Mouse (Mus musculus): ENCODE measurements at regions not wholly inside any gene's neighbourhood (a gene's known extent, or its start where the extent isn't known, plus 50 kb on each side); places are given as distances from the start of the nearest gene placed in this dataset.
"Not testable (repeated sequence)": the region's sequence is repeated elsewhere in the genome, so short reads cannot be mapped to it uniquely, and the experiment has no call there.

DNA sequence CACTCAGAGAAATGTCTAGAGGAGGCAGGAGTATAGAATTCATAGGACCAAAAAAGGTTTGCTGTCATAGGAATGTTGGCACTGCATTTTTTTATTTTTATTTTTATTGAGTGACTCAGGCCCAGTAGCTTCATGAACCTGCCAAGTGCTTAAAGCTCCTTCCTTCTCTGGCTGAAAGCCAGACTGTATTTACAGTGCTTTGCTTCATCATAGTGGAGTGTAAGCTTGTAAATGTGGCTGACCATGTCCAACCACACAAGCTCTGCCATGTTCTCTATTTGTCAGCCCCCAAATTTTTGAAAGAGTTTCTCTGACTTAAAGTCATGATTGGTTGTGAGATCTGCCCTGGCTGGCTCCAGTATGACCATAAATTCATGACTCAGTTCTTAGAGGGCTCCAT is 221.0 kb downstream of the Kif20b start:
- Histone ChIP-seq H3K36me3 (ENCODE audit: control insufficient read depth, insufficient read depth, low read length) (no peaks in the 10 kb centered on the region), H3K9me3 (ENCODE audit: control insufficient read depth, low read length) (no peaks in the 10 kb centered on the region), H3K27me3 (ENCODE audit: control insufficient read depth, insufficient read depth, low read length) (no peaks in the 10 kb centered on the region), H3K4me3 (ENCODE audit: low read depth, low read length) (no peak overlapping the region), H3K4me2 (replicated peaks; ENCODE audit: low read depth, low read length) (no peak overlapping the region), H3K4me1 (replicated peaks; ENCODE audit: control insufficient read depth, insufficient read depth, low read length) (no peaks in the 10 kb centered on the region), H3K9ac (ENCODE audit: low read depth, low read length) (no peak overlapping the region), H3K27ac (ENCODE audit: low read depth, low read length) (no peak overlapping the region)
- DNase-seq (ENCODE audit: low spot score), result no peak
- ATAC-seq (ENCODE audit: low FRiP score), result no peak

DNA sequence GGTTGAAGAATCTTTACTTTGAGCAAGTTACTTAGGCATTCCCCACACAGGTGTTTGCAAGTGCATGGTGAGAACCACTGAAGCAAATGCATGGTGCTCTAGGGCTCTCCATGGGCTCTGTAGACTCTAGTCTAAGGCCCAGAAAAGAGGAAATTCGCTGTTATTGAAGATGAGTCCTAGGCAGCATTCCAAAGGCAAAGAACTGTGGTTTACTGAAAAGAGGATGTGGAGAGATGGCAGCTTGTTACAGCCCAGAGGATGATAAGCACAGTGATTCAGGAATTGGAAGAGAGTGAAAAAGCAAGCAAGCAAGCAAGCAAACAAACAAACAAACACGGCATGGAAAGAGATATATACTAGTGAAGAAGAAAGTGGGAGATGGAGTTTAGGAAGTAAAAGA is 221.6 kb downstream of the Kif20b start:
- no peak for DNase-seq (ENCODE audit: low spot score)
- no peak overlapping the region for H3K9ac ChIP-seq (ENCODE audit: low read depth, low read length)
- no peaks in the 10 kb centered on the region for H3K4me1 ChIP-seq (replicated peaks; ENCODE audit: control insufficient read depth, insufficient read depth, low read length)
- H3K27ac ChIP-seq (ENCODE audit: low read depth, low read length), result no peak overlapping the region
- ATAC-seq (ENCODE audit: low FRiP score), result no peak
- no peak overlapping the region for H3K4me2 ChIP-seq (replicated peaks; ENCODE audit: low read depth, low read length)
- WGBS, result 83% methylated on average over 2 of the region's 2 CpGs
- H3K9me3 ChIP-seq (ENCODE audit: control insufficient read depth, low read length), result no peaks in the 10 kb centered on the region
- no peak overlapping the region for H3K4me3 ChIP-seq (ENCODE audit: low read depth, low read length)
- H3K36me3 ChIP-seq (ENCODE audit: control insufficient read depth, insufficient read depth, low read length), result no peaks in the 10 kb centered on the region
- H3K27me3 ChIP-seq (ENCODE audit: control insufficient read depth, insufficient read depth, low read length), result no peaks in the 10 kb centered on the region

DNA sequence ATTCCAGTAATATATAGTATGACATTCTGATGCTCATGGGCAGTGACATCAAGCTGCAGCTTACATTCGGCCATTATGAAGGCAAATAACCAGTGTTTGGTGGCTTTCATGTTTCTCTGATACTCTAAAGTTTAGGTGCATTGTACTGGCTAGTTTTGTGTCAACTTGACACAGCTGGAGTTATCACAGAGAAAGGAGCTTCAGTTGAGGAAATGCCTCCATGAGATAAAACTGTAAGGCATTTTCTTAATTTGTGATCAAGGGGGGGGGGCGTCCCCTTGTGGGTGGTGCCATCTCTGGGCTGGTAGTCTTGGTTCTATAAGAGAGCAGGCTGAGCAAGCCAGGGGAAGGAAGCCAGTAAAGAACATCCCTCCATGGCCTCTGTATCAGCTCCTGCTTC is 227.3 kb downstream of the Kif20b start:
- not testable (repeated sequence) for H3K9me3 ChIP-seq (ENCODE audit: control insufficient read depth, low read length); H3K27ac ChIP-seq (ENCODE audit: low read depth, low read length); H3K9ac ChIP-seq (ENCODE audit: low read depth, low read length); ATAC-seq (ENCODE audit: low FRiP score); H3K4me3 ChIP-seq (ENCODE audit: low read depth, low read length); H3K4me2 ChIP-seq (replicated peaks; ENCODE audit: low read depth, low read length); H3K36me3 ChIP-seq (ENCODE audit: control insufficient read depth, insufficient read depth, low read length); H3K4me1 ChIP-seq (replicated peaks; ENCODE audit: control insufficient read depth, insufficient read depth, low read length); DNase-seq (ENCODE audit: low spot score); H3K27me3 ChIP-seq (ENCODE audit: control insufficient read depth, insufficient read depth, low read length)
- 80% methylated on average over 2 of the region's 2 CpGs for WGBS

DNA sequence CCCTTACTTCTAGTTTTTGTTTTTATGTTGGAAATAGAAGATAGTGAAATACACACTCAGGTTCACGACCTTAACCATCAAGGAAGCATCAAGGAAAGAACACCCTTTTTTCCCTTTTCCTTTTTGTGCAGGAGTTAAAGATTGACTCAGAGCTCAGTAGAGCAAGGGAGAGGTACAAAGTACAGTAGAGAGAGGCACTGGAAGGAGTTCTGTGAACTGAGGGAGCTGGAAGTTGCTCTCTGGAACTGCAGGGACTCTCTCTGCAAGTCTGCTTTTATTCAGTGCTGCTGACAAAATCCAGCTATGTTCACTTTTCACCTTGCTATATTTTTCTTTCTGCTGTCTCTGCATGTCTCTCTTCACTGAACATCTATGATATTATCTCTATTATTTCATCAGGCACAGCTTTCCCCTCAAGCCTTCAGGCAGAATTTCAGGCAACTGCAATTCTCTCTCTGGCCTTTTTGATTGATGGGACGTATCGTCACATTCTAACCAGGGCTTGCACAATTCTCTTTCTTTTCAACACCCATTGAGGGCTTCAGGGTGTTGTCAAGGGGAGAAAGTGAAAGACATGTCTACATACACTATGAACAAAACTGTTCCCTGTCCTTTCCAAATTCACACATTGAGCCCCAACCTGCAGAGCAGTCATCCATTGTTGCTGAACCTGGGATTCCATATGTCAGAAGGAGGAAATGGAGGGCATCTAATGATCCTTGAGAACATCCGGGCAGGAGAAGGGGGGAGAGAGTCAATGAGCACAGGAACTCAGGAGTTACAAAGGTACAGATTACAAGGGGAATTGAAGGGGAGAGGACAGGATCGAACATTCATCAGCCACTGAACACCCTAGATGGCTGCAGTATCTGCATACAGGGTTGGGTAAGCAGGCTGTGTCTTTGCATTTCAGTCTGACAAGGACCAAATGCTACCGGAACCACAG is 228.9 kb downstream of the Kif20b start:
- H3K4me3 ChIP-seq (ENCODE audit: low read depth, low read length), result no peak overlapping the region
- no peak overlapping the region for H3K9ac ChIP-seq (ENCODE audit: low read depth, low read length)
- H3K27me3 ChIP-seq (ENCODE audit: control insufficient read depth, insufficient read depth, low read length), result no peaks in the 10 kb centered on the region
- no peak overlapping the region for H3K27ac ChIP-seq (ENCODE audit: low read depth, low read length)
- ATAC-seq (ENCODE audit: low FRiP score) (no peak), DNase-seq (ENCODE audit: low spot score) (no peak)
- WGBS, result 73% methylated on average over 6 of the region's 6 CpGs
- no peaks in the 10 kb centered on the region for H3K9me3 ChIP-seq (ENCODE audit: control insufficient read depth, low read length)
- H3K4me2 ChIP-seq (replicated peaks; ENCODE audit: low read depth, low read length), result no peak overlapping the region
- H3K36me3 ChIP-seq (ENCODE audit: control insufficient read depth, insufficient read depth, low read length), result no peaks in the 10 kb centered on the region
- H3K4me1 ChIP-seq (replicated peaks; ENCODE audit: control insufficient read depth, insufficient read depth, low read length), result no peaks in the 10 kb centered on the region

DNA sequence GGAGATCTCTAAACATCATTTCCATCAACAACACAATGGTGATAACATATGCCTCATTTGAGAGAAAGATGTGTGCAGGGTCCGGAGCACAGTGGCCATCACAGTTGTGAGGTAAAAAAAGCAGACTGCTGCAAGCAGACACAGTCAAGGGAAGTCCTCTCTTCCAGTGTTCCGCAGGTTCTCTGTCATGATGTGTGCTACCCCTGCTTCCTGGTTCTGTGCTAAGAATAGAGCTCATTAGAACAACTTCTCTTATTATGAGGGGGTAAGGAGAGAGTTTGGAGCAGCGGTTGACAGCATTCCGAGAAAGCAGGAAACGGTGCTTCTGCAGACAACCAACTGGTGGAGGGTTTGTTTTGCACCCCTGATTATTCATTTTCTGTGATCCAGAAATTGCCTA is 229.7 kb downstream of the Kif20b start:
- Histone ChIP-seq H3K9me3 (ENCODE audit: control insufficient read depth, low read length) (no peaks in the 10 kb centered on the region), H3K4me3 (ENCODE audit: low read depth, low read length) (no peak overlapping the region), H3K36me3 (ENCODE audit: control insufficient read depth, insufficient read depth, low read length) (no peaks in the 10 kb centered on the region), H3K27ac (ENCODE audit: low read depth, low read length) (no peak overlapping the region), H3K9ac (ENCODE audit: low read depth, low read length) (no peak overlapping the region), H3K4me1 (replicated peaks; ENCODE audit: control insufficient read depth, insufficient read depth, low read length) (no peaks in the 10 kb centered on the region), H3K4me2 (replicated peaks; ENCODE audit: low read depth, low read length) (no peak overlapping the region), H3K27me3 (ENCODE audit: control insufficient read depth, insufficient read depth, low read length) (no peaks in the 10 kb centered on the region)
- DNase-seq (ENCODE audit: low spot score), result no peak
- no peak for ATAC-seq (ENCODE audit: low FRiP score)
- WGBS, result 88% methylated on average over 5 of the region's 5 CpGs

- Histone ChIP-seq H3K4me3 (ENCODE audit: low read depth, low read length) (no peak overlapping the region), H3K9me3 (ENCODE audit: control insufficient read depth, low read length) (no peaks in the 10 kb centered on the region), H3K27me3 (ENCODE audit: control insufficient read depth, insufficient read depth, low read length) (no peaks in the 10 kb centered on the region), H3K9ac (ENCODE audit: low read depth, low read length) (no peak overlapping the region), H3K4me2 (replicated peaks; ENCODE audit: low read depth, low read length) (no peak overlapping the region), H3K4me1 (replicated peaks; ENCODE audit: control insufficient read depth, insufficient read depth, low read length) (no peaks in the 10 kb centered on the region), H3K36me3 (ENCODE audit: control insufficient read depth, insufficient read depth, low read length) (no peaks in the 10 kb centered on the region), H3K27ac (ENCODE audit: low read depth, low read length) (no peak overlapping the region)
- ATAC-seq (ENCODE audit: low FRiP score) (no peak), DNase-seq (ENCODE audit: low spot score) (no peak)
- WGBS, result 86% methylated on average over 3 of the region's 3 CpGs
These were observed 235.7 kb downstream of the Kif20b start for GRCm38 (mm10) chr19:35157849-35158248.

GRCm38 (mm10) chr19:35164727-35165126 is 242.6 kb downstream of the Kif20b start:
- H3K4me2 ChIP-seq (replicated peaks; ENCODE audit: low read depth, low read length), result no peak overlapping the region
- H3K27me3 ChIP-seq (ENCODE audit: control insufficient read depth, insufficient read depth, low read length), result no peaks in the 10 kb centered on the region
- no peak overlapping the region for H3K4me3 ChIP-seq (ENCODE audit: low read depth, low read length)
- ATAC-seq (ENCODE audit: low FRiP score) (no peak), DNase-seq (ENCODE audit: low spot score) (no peak)
- no peaks in the 10 kb centered on the region for H3K36me3 ChIP-seq (ENCODE audit: control insufficient read depth, insufficient read depth, low read length)
- WGBS, result 90% methylated on average over 2 of the region's 2 CpGs
- no peaks in the 10 kb centered on the region for H3K9me3 ChIP-seq (ENCODE audit: control insufficient read depth, low read length)
- no peak overlapping the region for H3K27ac ChIP-seq (ENCODE audit: low read depth, low read length)
- H3K4me1 ChIP-seq (replicated peaks; ENCODE audit: control insufficient read depth, insufficient read depth, low read length), result no peaks in the 10 kb centered on the region
- H3K9ac ChIP-seq (ENCODE audit: low read depth, low read length), result no peak overlapping the region

- WGBS, result 90% methylated on average over 2 of the region's 2 CpGs
These were observed 248.4 kb downstream of the Kif20b start for GRCm38 (mm10) chr19:35170554-35170953.

DNA sequence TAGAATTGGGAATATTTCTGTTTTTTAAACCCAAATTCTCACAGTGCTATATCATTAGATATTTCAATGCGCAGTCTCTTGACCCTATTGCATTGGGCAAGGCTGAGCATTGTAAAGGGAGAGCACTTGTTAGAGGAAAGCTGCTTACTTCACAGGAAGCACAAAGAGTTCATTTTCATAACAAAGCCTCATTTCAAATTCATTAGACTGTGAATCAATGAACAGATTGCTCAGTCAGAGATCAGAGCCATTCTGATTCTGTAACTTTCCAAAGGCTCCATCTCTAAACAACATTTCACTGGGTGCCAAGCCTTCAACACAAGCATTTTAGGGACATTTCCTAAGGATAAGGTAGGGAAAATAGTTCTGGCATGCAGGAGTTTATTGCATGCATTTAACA is 257.9 kb downstream of the Kif20b start:
- H3K4me1 ChIP-seq (replicated peaks; ENCODE audit: control insufficient read depth, insufficient read depth, low read length), result no peaks in the 10 kb centered on the region
- no peak for ATAC-seq (ENCODE audit: low FRiP score)
- H3K4me2 ChIP-seq (replicated peaks; ENCODE audit: low read depth, low read length), result no peak overlapping the region
- no peak overlapping the region for H3K27ac ChIP-seq (ENCODE audit: low read depth, low read length)
- no peak overlapping the region for H3K9ac ChIP-seq (ENCODE audit: low read depth, low read length)
- WGBS, result 88% methylated on average over 1 of the region's 1 CpGs
- H3K27me3 ChIP-seq (ENCODE audit: control insufficient read depth, insufficient read depth, low read length), result no peaks in the 10 kb centered on the region
- no peaks in the 10 kb centered on the region for H3K36me3 ChIP-seq (ENCODE audit: control insufficient read depth, insufficient read depth, low read length)
- H3K4me3 ChIP-seq (ENCODE audit: low read depth, low read length), result no peak overlapping the region
- H3K9me3 ChIP-seq (ENCODE audit: control insufficient read depth, low read length), result no peaks in the 10 kb centered on the region
- no peak for DNase-seq (ENCODE audit: low spot score)

More at GRCm38 (mm10) chr19:35170554-35170953, 248.4 kb downstream of the Kif20b start:
- no peak overlapping the region for H3K4me2 ChIP-seq (replicated peaks; ENCODE audit: low read depth, low read length)
- no peaks in the 10 kb centered on the region for H3K36me3 ChIP-seq (ENCODE audit: control insufficient read depth, insufficient read depth, low read length)
- H3K4me3 ChIP-seq (ENCODE audit: low read depth, low read length), result no peak overlapping the region
- no peak for DNase-seq (ENCODE audit: low spot score)
- no peak for ATAC-seq (ENCODE audit: low FRiP score)
- H3K27me3 ChIP-seq (ENCODE audit: control insufficient read depth, insufficient read depth, low read length), result no peaks in the 10 kb centered on the region
- H3K27ac ChIP-seq (ENCODE audit: low read depth, low read length), result no peak overlapping the region
- no peaks in the 10 kb centered on the region for H3K9me3 ChIP-seq (ENCODE audit: control insufficient read depth, low read length)
- H3K9ac ChIP-seq (ENCODE audit: low read depth, low read length), result no peak overlapping the region
- no peaks in the 10 kb centered on the region for H3K4me1 ChIP-seq (replicated peaks; ENCODE audit: control insufficient read depth, insufficient read depth, low read length)

Measured in hindbrain, embryonic 11.5 days (tissue).